Comparison of ENCODE assay signal across 20 mouse cellular contexts in the genomic region with DNA sequence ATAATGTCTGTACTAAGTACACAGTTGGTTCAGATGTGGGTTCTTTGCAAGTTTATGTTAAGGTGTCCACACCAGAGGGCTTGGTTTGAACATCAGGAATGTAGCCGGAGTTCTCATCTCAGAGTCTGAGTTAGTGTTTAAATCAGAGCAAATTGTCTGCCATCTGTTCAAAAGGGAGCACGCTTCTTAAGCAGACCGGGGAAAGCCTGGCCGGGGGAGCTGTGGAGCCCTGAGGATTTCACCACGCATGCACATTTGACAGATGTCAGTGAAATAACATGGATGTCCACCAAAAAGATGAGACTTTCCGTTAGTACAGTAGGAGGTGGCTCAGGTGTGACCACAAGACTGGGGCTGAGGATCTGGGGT.
DNase-seq lines count a peak whose midpoint lies in the region; ATAC-seq and TF ChIP-seq lines count a peak whose summit lies in the region.
"Had no signal": no experiment of that assay in that cellular context is flagged by ENCODE, and none has a peak within 500 bp of the region (broad histone marks: within the 10 kb centered on the region; RNA-seq: fewer than 3 reads in every experiment).

No protein-coding gene starts in this region.

- peak; percentile 17 for DNase-seq in forebrain, embryonic 10.5 days (ENCODE audit: extremely low spot score, low spot score)
- no peak for DNase-seq in midbrain, postnatal 0 days (ENCODE audit: low spot score)
- DNase-seq in hindbrain, embryonic 14.5 days (ENCODE audit: low spot score) = no peak
- DNase-seq in retina, embryonic 14.5 days (ENCODE audit: low spot score) = peak; percentile 60
- DNase-seq in urinary bladder, postnatal 36 days (ENCODE audit: low spot score in 2 of 2) = no peak
- DNase-seq: adrenal gland, postnatal 25 days; cerebellum, postnatal 36 days; gastrocnemius, postnatal 36 days; kidney, adult 18-20 months; kidney, postnatal 36 days; lung, postnatal 10 days; thymus, postnatal 4 days had no signal

- H3K9me3 ChIP-seq in forebrain, embryonic 10.5 days = no peaks in the 10 kb centered on the region
- H3K9me3 ChIP-seq in forebrain, embryonic 13.5 days (replicated peaks) = no peaks in the 10 kb centered on the region
- no peaks in the 10 kb centered on the region for H3K9me3 ChIP-seq in midbrain, embryonic 12.5 days
- H3K9me3 ChIP-seq in midbrain, postnatal 0 days (ENCODE audit: low read length) = no peaks in the 10 kb centered on the region
- no peaks in the 10 kb centered on the region for H3K9me3 ChIP-seq in hindbrain, embryonic 14.5 days (ENCODE audit: control insufficient read depth, low read length)
- H3K9me3 ChIP-seq: heart, embryonic 13.5 days; limb, embryonic 13.5 days; liver, embryonic 15.5 days; megakaryocyte, embryonic 14.5 days had no signal

- ATAC-seq in forebrain, embryonic 13.5 days = no peak
- no peak for ATAC-seq in midbrain, embryonic 12.5 days (ENCODE audit: low FRiP score, low read depth)
- no peak for ATAC-seq in midbrain, postnatal 0 days (ENCODE audit: low FRiP score)
- no peak for ATAC-seq in hindbrain, embryonic 14.5 days (ENCODE audit: low FRiP score)
- no peak for ATAC-seq in CD4-positive, CD25-positive, alpha-beta regulatory T cell, adult 4 months

- H3K4me2 ChIP-seq in forebrain, embryonic 13.5 days = no peak overlapping the region
- 0 out of 2 replicates have a peak overlapping the region, but pooled peaks have one; percentile 55 for H3K4me2 ChIP-seq in midbrain, embryonic 12.5 days (replicated peaks)
- H3K4me2 ChIP-seq in midbrain, postnatal 0 days (ENCODE audit: low read depth, low read length, poor library complexity, severe bottlenecking) = no peak overlapping the region
- no peak overlapping the region for H3K4me2 ChIP-seq in hindbrain, embryonic 14.5 days (replicated peaks)
- H3K4me2 ChIP-seq: liver, embryonic 15.5 days had no signal

- H3K4me3 ChIP-seq in forebrain, embryonic 10.5 days = no peak overlapping the region
- no peak overlapping the region for H3K4me3 ChIP-seq in forebrain, embryonic 13.5 days
- H3K4me3 ChIP-seq in midbrain, embryonic 12.5 days = no peak overlapping the region
- H3K4me3 ChIP-seq in midbrain, postnatal 0 days (ENCODE audit: low read depth, low read length) = no peak overlapping the region
- no peak overlapping the region for H3K4me3 ChIP-seq in hindbrain, embryonic 14.5 days (replicated peaks; ENCODE audit: low read length)
- H3K4me3 ChIP-seq: heart, embryonic 13.5 days; limb, embryonic 13.5 days; liver, embryonic 15.5 days; megakaryocyte, embryonic 14.5 days had no signal

- H3K27ac ChIP-seq in forebrain, embryonic 10.5 days = 0 out of 2 replicates have a peak overlapping the region, but pooled peaks have one; percentile 12
- H3K27ac ChIP-seq in forebrain, embryonic 13.5 days = no peak overlapping the region
- H3K27ac ChIP-seq in midbrain, embryonic 12.5 days (replicated peaks) = peak overlapping the region; percentile 56; the same call in 1 of the 2 replicates
- no peak overlapping the region for H3K27ac ChIP-seq in midbrain, postnatal 0 days (ENCODE audit: low read depth, low read length)
- H3K27ac ChIP-seq in hindbrain, embryonic 14.5 days = 0 out of 2 replicates have a peak overlapping the region, but pooled peaks have one; percentile 34
- H3K27ac ChIP-seq: heart, embryonic 13.5 days; limb, embryonic 13.5 days; liver, embryonic 15.5 days; stomach, postnatal 0 days had no signal

- peaks cover 51% of the 10 kb centered on the region for H3K4me1 ChIP-seq in forebrain, embryonic 10.5 days
- peaks cover 46% of the 10 kb centered on the region for H3K4me1 ChIP-seq in forebrain, embryonic 13.5 days
- peaks cover 45% of the 10 kb centered on the region for H3K4me1 ChIP-seq in midbrain, embryonic 12.5 days
- H3K4me1 ChIP-seq in midbrain, postnatal 0 days (ENCODE audit: insufficient read depth, low read length) = 0 out of 2 replicates have a peak, but pooled peaks cover 4% of the 10 kb centered on the region
- peaks cover 34% of the 10 kb centered on the region for H3K4me1 ChIP-seq in hindbrain, embryonic 14.5 days (replicated peaks; ENCODE audit: control insufficient read depth, insufficient read depth, low read length)
- H3K4me1 ChIP-seq: liver, embryonic 15.5 days; megakaryocyte, embryonic 14.5 days had no signal

- no peak overlapping the region for H3K9ac ChIP-seq in forebrain, embryonic 13.5 days
- H3K9ac ChIP-seq in midbrain, embryonic 12.5 days (replicated peaks) = no peak overlapping the region
- H3K9ac ChIP-seq in midbrain, postnatal 0 days (replicated peaks; ENCODE audit: low read length, poor library complexity, severe bottlenecking) = no peak overlapping the region
- H3K9ac ChIP-seq in hindbrain, embryonic 14.5 days = no peak overlapping the region
- H3K9ac ChIP-seq: heart, embryonic 13.5 days; limb, embryonic 13.5 days; liver, embryonic 15.5 days had no signal

- no peaks in the 10 kb centered on the region for H3K36me3 ChIP-seq in forebrain, embryonic 10.5 days (replicated peaks)
- H3K36me3 ChIP-seq in forebrain, embryonic 13.5 days (ENCODE audit: poor library complexity, severe bottlenecking) = no peaks in the 10 kb centered on the region
- no peaks in the 10 kb centered on the region for H3K36me3 ChIP-seq in midbrain, embryonic 12.5 days
- no peaks in the 10 kb centered on the region for H3K36me3 ChIP-seq in midbrain, postnatal 0 days (ENCODE audit: insufficient read depth, low read length)
- no peaks in the 10 kb centered on the region for H3K36me3 ChIP-seq in hindbrain, embryonic 14.5 days (replicated peaks; ENCODE audit: control insufficient read depth, insufficient read depth)
- H3K36me3 ChIP-seq: heart, embryonic 13.5 days; limb, embryonic 13.5 days; liver, embryonic 15.5 days had no signal

- peaks cover 82% of the 10 kb centered on the region for H3K27me3 ChIP-seq in forebrain, embryonic 10.5 days (ENCODE audit: poor library complexity, severe bottlenecking)
- peaks cover 21% of the 10 kb centered on the region for H3K27me3 ChIP-seq in forebrain, embryonic 13.5 days
- peaks cover 41% of the 10 kb centered on the region for H3K27me3 ChIP-seq in midbrain, embryonic 12.5 days
- no peaks in the 10 kb centered on the region for H3K27me3 ChIP-seq in midbrain, postnatal 0 days (ENCODE audit: insufficient read depth, low read length)
- 0 out of 2 replicates have a peak, but pooled peaks cover 7% of the 10 kb centered on the region for H3K27me3 ChIP-seq in hindbrain, embryonic 14.5 days (ENCODE audit: control insufficient read depth, insufficient read depth, low read length)

- 68% methylated on average over 6 of the region's 6 CpGs for WGBS in forebrain, embryonic 10.5 days
- 39% methylated on average over 6 of the region's 6 CpGs for WGBS in forebrain, embryonic 13.5 days
- WGBS in midbrain, embryonic 12.5 days = 32% methylated on average over 6 of the region's 6 CpGs
- 26% methylated on average over 6 of the region's 6 CpGs for WGBS in midbrain, postnatal 0 days
- 22% methylated on average over 6 of the region's 6 CpGs for WGBS in hindbrain, embryonic 14.5 days

- no peak for TF ChIP-seq CTCF in midbrain, postnatal 0 days (IDR thresholded peaks at IDR 0.05)

Comparison
In these comparisons a context has a peak if more than half of its experiments do, and no peak if none do; other contexts are left out.
1. H3K27ac ChIP-seq: peak in forebrain, embryonic 10.5 days (single experiment), midbrain, embryonic 12.5 days (single experiment) and hindbrain, embryonic 14.5 days (single experiment); none in forebrain, embryonic 13.5 days (single experiment) and midbrain, postnatal 0 days (single experiment).
2. DNase-seq: peak in forebrain, embryonic 10.5 days (single experiment) and retina, embryonic 14.5 days (single experiment); none in midbrain, postnatal 0 days (single experiment), hindbrain, embryonic 14.5 days (single experiment) and urinary bladder, postnatal 36 days (0 of 2).